Mouse (Mus musculus): ENCODE measurements around the gene Man1a. TPM values are rescaled to one million over a fixed set of nuclear protein-coding genes. Genes with fewer than 3 reads are reported as not detected.

Gene Man1a
- 3.4 and 7.5 TPM in 2 replicates for polyA plus RNA-seq (2021; fragmentation: Nextera tagmentation)
- long read RNA-seq, experiment 1, full-length matches to known transcripts = 4 of 20 reads
- long read RNA-seq, experiment 1, partial matches to known transcripts = 8 of 20 reads
- long read RNA-seq, experiment 1, other reads (novel, unspliced or antisense) = 8 of 20 reads
- long read RNA-seq, experiment 2, partial matches to known transcripts = 5 of 15 reads
- long read RNA-seq, experiment 2, other reads (novel, unspliced or antisense) = 10 of 15 reads

DNA sequence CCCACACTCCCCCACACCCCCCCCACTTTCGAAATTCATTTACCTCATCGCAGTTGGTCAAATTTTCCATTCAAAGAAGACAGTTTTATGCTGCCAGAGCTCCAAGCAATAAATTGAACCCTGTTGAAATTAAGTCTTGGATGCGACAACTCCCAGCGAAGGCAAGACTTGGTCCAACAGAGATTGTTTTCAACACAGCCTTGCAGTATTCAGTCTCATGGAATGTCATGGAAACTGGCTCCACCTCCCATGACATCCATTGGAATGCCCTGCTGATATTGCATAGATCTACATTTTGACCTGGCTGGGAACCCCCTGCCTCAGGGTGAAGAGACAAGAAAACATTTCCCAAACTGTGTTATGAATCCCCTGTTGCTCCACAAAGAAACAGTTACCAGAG lies at the start of gene Man1a:
TSS of gene Man1a (minus strand) at position 190 of the 400 bp plus-strand sequence.

Data from left cerebral cortex, adult 6 months (tissue).